Mouse (Mus musculus) brown adipose tissue, adult 24 weeks (tissue): ENCODE results near the gene Dip2b. TPM values are rescaled to one million over a fixed set of nuclear protein-coding genes. Genes with fewer than 3 reads are reported as not detected.

Experiments used
- H3K27ac ChIP-seq: fragments of 200-500 bp; replicated peaks from 2 replicates; pipeline ENCODE4 v1.5.1; 2012; ENCODE audit warnings: low read depth, mild to moderate bottlenecking, low read length
- H3K4me1 ChIP-seq: fragments of 200-500 bp; 2 replicates; pipeline ENCODE4 v1.6.1; 2012; ENCODE audit warnings: low read length, mixed read lengths; ENCODE audit not compliant: control insufficient read depth, insufficient read depth, insufficient read length
- H3K4me3 ChIP-seq: fragments of 200-500 bp; 2 replicates; pipeline ENCODE4 v1.5.1; 2012; ENCODE audit warnings: low read depth, mild to moderate bottlenecking, low read length, moderate library complexity; ENCODE audit not compliant: insufficient read depth
- polyA plus RNA-seq: library from polyadenylated mRNA; stranded (reverse); fragments of >200 nt; gene quantifications from 2 replicates; pipeline ENCODE4 v1.2.4, GENCODE M21; 2012; ENCODE audit not compliant: missing spikeins, insufficient read depth, insufficient read length

The Dip2b gene
- polyA plus RNA-seq, 1 experiment: 3.8 TPM

GRCm38 (mm10) chr15:100153024-100153423 is 114.6 kb downstream of the Dip2b start:
- Histone ChIP-seq H3K4me1 (no peaks in the 10 kb centered on the region), H3K27ac (no peak overlapping the region), H3K4me3 (no peak overlapping the region)

- H3K27ac ChIP-seq: no peak overlapping the region
Measured at GRCm38 (mm10) chr15:100156095-100156707, 117.7 kb downstream of the Dip2b start.

GRCm38 (mm10) chr15:100156781-100157470 is 118.5 kb downstream of the Dip2b start:
- Histone ChIP-seq H3K27ac (no peak overlapping the region), H3K4me1 (no peaks in the 10 kb centered on the region), H3K4me3 (no peak overlapping the region)

More at GRCm38 (mm10) chr15:100156095-100156707, 117.7 kb downstream of the Dip2b start:
- Histone ChIP-seq H3K4me3 (no peak overlapping the region), H3K4me1 (no peaks in the 10 kb centered on the region)

GRCm38 (mm10) chr15:100158985-100159384 is 120.5 kb downstream of the Dip2b start:
- Histone ChIP-seq H3K4me1 (no peaks in the 10 kb centered on the region), H3K27ac (no peak overlapping the region), H3K4me3 (no peak overlapping the region)

GRCm38 (mm10) chr15:100161747-100162280 is 123.3 kb downstream of the Dip2b start:
- no peak overlapping the region for H3K27ac ChIP-seq
- no peak overlapping the region for H3K4me3 ChIP-seq
- H3K4me1 ChIP-seq: no peaks in the 10 kb centered on the region

- no peak overlapping the region for H3K4me3 ChIP-seq
- no peak overlapping the region for H3K27ac ChIP-seq
- no peaks in the 10 kb centered on the region for H3K4me1 ChIP-seq
Measured at GRCm38 (mm10) chr15:100163381-100164051, 125.1 kb downstream of the Dip2b start.

- H3K4me1 ChIP-seq: no peaks in the 10 kb centered on the region
- H3K27ac ChIP-seq: no peak overlapping the region
- H3K4me3 ChIP-seq: no peak overlapping the region
Measured at GRCm38 (mm10) chr15:100166464-100166863, 128.0 kb downstream of the Dip2b start.

- Histone ChIP-seq H3K27ac (no peak overlapping the region), H3K4me3 (no peak overlapping the region), H3K4me1 (no peaks in the 10 kb centered on the region)
Measured at GRCm38 (mm10) chr15:100167791-100168190, 129.3 kb downstream of the Dip2b start.

GRCm38 (mm10) chr15:100168191-100168606 is 129.7 kb downstream of the Dip2b start:
- Histone ChIP-seq H3K27ac (0 out of 2 replicates have a peak overlapping the region, but pooled peaks have one; percentile 26), H3K4me1 (no peaks in the 10 kb centered on the region), H3K4me3 (no peak overlapping the region)

- Histone ChIP-seq H3K4me3 (no peak overlapping the region), H3K4me1 (no peaks in the 10 kb centered on the region), H3K27ac (no peak overlapping the region)
Measured at GRCm38 (mm10) chr15:100175176-100175575, 136.7 kb downstream of the Dip2b start.

GRCm38 (mm10) chr15:100177167-100177566 is 138.7 kb downstream of the Dip2b start:
- Histone ChIP-seq H3K27ac (no peak overlapping the region), H3K4me3 (no peak overlapping the region), H3K4me1 (no peaks in the 10 kb centered on the region)

- Histone ChIP-seq H3K4me1 (no peaks in the 10 kb centered on the region), H3K4me3 (no peak overlapping the region), H3K27ac (no peak overlapping the region)
Measured at GRCm38 (mm10) chr15:100177575-100177974, 139.1 kb downstream of the Dip2b start.

GRCm38 (mm10) chr15:100178487-100178886 is 140.0 kb downstream of the Dip2b start:
- Histone ChIP-seq H3K4me3 (no peak overlapping the region), H3K4me1 (no peaks in the 10 kb centered on the region), H3K27ac (no peak overlapping the region)

GRCm38 (mm10) chr15:100179685-100180084 is 141.2 kb downstream of the Dip2b start:
- no peak overlapping the region for H3K4me3 ChIP-seq

GRCm38 (mm10) chr15:100180221-100180620 is 141.8 kb downstream of the Dip2b start:
- no peak overlapping the region for H3K27ac ChIP-seq
- no peak overlapping the region for H3K4me3 ChIP-seq
- no peaks in the 10 kb centered on the region for H3K4me1 ChIP-seq

More at GRCm38 (mm10) chr15:100179685-100180084, 141.2 kb downstream of the Dip2b start:
- no peak overlapping the region for H3K27ac ChIP-seq
- H3K4me1 ChIP-seq: no peaks in the 10 kb centered on the region
